Mouse (Mus musculus) liver, embryonic 12.5 days (tissue): ENCODE measurements around the gene Zfp488. TPM values are rescaled to one million over a fixed set of nuclear protein-coding genes. Genes with fewer than 3 reads are reported as not detected.

Experiments used
- ATAC-seq: fragments of 200-750 bp; cut with Nextera tagmentation; 2 replicates; pipeline ENCODE4 v1.8.0; 2017; ENCODE audit warnings: moderate number of reproducible peaks, mild to moderate bottlenecking, moderate library complexity
- H3K27ac ChIP-seq: fragments of 300-500 bp; sonication (generic); 2 replicates; pipeline ENCODE4 v1.5.1; 2016; ENCODE audit warnings: mild to moderate bottlenecking
- H3K27me3 ChIP-seq: fragments of 300-500 bp; sonication (generic); replicated peaks from 2 replicates; pipeline ENCODE4 v1.6.1; 2016; ENCODE audit warnings: mild to moderate bottlenecking, moderate library complexity
- H3K36me3 ChIP-seq: fragments of 300-500 bp; sonication (generic); 2 replicates; pipeline ENCODE4 v1.6.1; 2016; ENCODE audit warnings: mild to moderate bottlenecking, moderate library complexity
- H3K4me1 ChIP-seq: fragments of 300-500 bp; sonication (generic); 2 replicates; pipeline ENCODE4 v1.6.1; 2016
- H3K4me2 ChIP-seq: fragments of 300-500 bp; sonication (generic); 2 replicates; pipeline ENCODE4 v1.6.1; 2016; ENCODE audit warnings: mild to moderate bottlenecking, moderate library complexity
- H3K4me3 ChIP-seq: fragments of 300-500 bp; sonication (generic); 2 replicates; pipeline ENCODE4 v1.5.1; 2016; ENCODE audit warnings: mild to moderate bottlenecking, moderate library complexity
- H3K9ac ChIP-seq: fragments of 300-500 bp; sonication (generic); 2 replicates; pipeline ENCODE4 v1.6.1; 2016; ENCODE audit warnings: mild to moderate bottlenecking, moderate library complexity
- H3K9me3 ChIP-seq: fragments of 300-500 bp; sonication (generic); replicated peaks from 2 replicates; pipeline ENCODE4 v1.6.1; 2016; ENCODE audit warnings: mild to moderate bottlenecking, moderate library complexity
- WGBS: fragments of 180-500 bp; shearing (Covaris S2); methylation state at CpG from one replicate; pipeline ENCODE4 v1.1.7; 2016; ENCODE audit not compliant: insufficient replicate concordance; 5-methylcytosine and 5-hydroxymethylcytosine counted together
- polyA plus RNA-seq: library from polyadenylated mRNA; unstranded; fragments of >200 nt; fragmentation: Nextera tagmentation; extraction: Ambion mirVana; gene quantifications from 2 replicates; pipeline ENCODE4 v1.2.1, GENCODE M21; 2016

The Zfp488 gene
- polyA plus RNA-seq, 1 experiment from 2014 or later = 0.05 TPM

- Histone ChIP-seq H3K4me3 (no peak overlapping the region), H3K36me3 (no peaks in the 10 kb centered on the region), H3K4me2 (no peak overlapping the region), H3K9me3 (no peaks in the 10 kb centered on the region), H3K27ac (no peak overlapping the region), H3K9ac (no peak overlapping the region), H3K27me3 (peaks cover 21% of the 10 kb centered on the region), H3K4me1 (no peaks in the 10 kb centered on the region)
- no peak for ATAC-seq
- 38% methylated on average over 7 of the region's 7 CpGs for WGBS
These were observed 816 bp downstream of the Zfp488 start for GRCm38 (mm10) chr14:33977748-33978147.

- Histone ChIP-seq H3K4me1 (no peaks in the 10 kb centered on the region), H3K9ac (no peak overlapping the region), H3K36me3 (no peaks in the 10 kb centered on the region), H3K27ac (no peak overlapping the region), H3K27me3 (peaks cover 21% of the 10 kb centered on the region), H3K4me3 (no peak overlapping the region), H3K9me3 (no peaks in the 10 kb centered on the region), H3K4me2 (no peak overlapping the region)
- WGBS = 51% methylated on average over 5 of the region's 5 CpGs
- no peak for ATAC-seq
These were observed 3.8 kb downstream of the Zfp488 start for GRCm38 (mm10) chr14:33974752-33975151.

- 40% methylated on average over 7 of the region's 7 CpGs for WGBS
- Histone ChIP-seq H3K4me2 (no peak overlapping the region), H3K4me3 (no peak overlapping the region), H3K27ac (no peak overlapping the region), H3K9ac (no peak overlapping the region), H3K36me3 (no peaks in the 10 kb centered on the region), H3K27me3 (peaks cover 4% of the 10 kb centered on the region), H3K4me1 (no peaks in the 10 kb centered on the region), H3K9me3 (no peaks in the 10 kb centered on the region)
- ATAC-seq = no peak
These were observed 5.9 kb downstream of the Zfp488 start for GRCm38 (mm10) chr14:33972679-33973078.

GRCm38 (mm10) chr14:33965675-33966074, 12.9 kb downstream of the Zfp488 start:
- Histone ChIP-seq H3K4me1 (no peaks in the 10 kb centered on the region), H3K36me3 (no peaks in the 10 kb centered on the region), H3K9me3 (no peaks in the 10 kb centered on the region), H3K4me2 (no peak overlapping the region), H3K4me3 (no peak overlapping the region), H3K9ac (no peak overlapping the region), H3K27ac (no peak overlapping the region), H3K27me3 (no peaks in the 10 kb centered on the region)
- 51% methylated on average over 7 of the region's 7 CpGs for WGBS
- no peak for ATAC-seq

- no peaks in the 10 kb centered on the region for H3K27me3 ChIP-seq
- H3K4me2 ChIP-seq = no peak overlapping the region
- H3K4me1 ChIP-seq = 0 out of 2 replicates have a peak, but pooled peaks cover 3% of the 10 kb centered on the region
- H3K36me3 ChIP-seq = no peaks in the 10 kb centered on the region
- ATAC-seq = no peak
- no peak overlapping the region for H3K4me3 ChIP-seq
- H3K27ac ChIP-seq = no peak overlapping the region
- no peaks in the 10 kb centered on the region for H3K9me3 ChIP-seq
- 11% methylated on average over 9 of the region's 9 CpGs for WGBS
- no peak overlapping the region for H3K9ac ChIP-seq
These were observed 19.2 kb downstream of the Zfp488 start for GRCm38 (mm10) chr14:33959341-33959740.

- Histone ChIP-seq H3K4me3 (no peak overlapping the region), H3K9me3 (no peaks in the 10 kb centered on the region), H3K4me2 (no peak overlapping the region), H3K4me1 (0 out of 2 replicates have a peak, but pooled peaks cover 3% of the 10 kb centered on the region), H3K36me3 (no peaks in the 10 kb centered on the region), H3K9ac (no peak overlapping the region), H3K27me3 (no peaks in the 10 kb centered on the region), H3K27ac (no peak overlapping the region)
- ATAC-seq = no peak
- 39% methylated on average over 3 of the region's 3 CpGs for WGBS
These were observed 19.7 kb downstream of the Zfp488 start for GRCm38 (mm10) chr14:33958841-33959240.

GRCm38 (mm10) chr14:33958186-33958585, 20.4 kb downstream of the Zfp488 start:
- H3K9me3 ChIP-seq = no peaks in the 10 kb centered on the region
- 54% methylated on average over 4 of the region's 4 CpGs for WGBS
- no peak for ATAC-seq
- no peak overlapping the region for H3K4me3 ChIP-seq
- no peak overlapping the region for H3K9ac ChIP-seq
- H3K27me3 ChIP-seq = no peaks in the 10 kb centered on the region
- H3K4me1 ChIP-seq = 0 out of 2 replicates have a peak, but pooled peaks cover 3% of the 10 kb centered on the region
- no peak overlapping the region for H3K4me2 ChIP-seq
- H3K36me3 ChIP-seq = no peaks in the 10 kb centered on the region
- no peak overlapping the region for H3K27ac ChIP-seq

GRCm38 (mm10) chr14:33956055-33956454, 22.5 kb downstream of the Zfp488 start:
- 48% methylated on average over 13 of the region's 13 CpGs for WGBS
- Histone ChIP-seq H3K9me3 (no peaks in the 10 kb centered on the region), H3K4me2 (no peak overlapping the region), H3K36me3 (no peaks in the 10 kb centered on the region), H3K9ac (no peak overlapping the region), H3K4me3 (no peak overlapping the region), H3K27ac (no peak overlapping the region), H3K4me1 (0 out of 2 replicates have a peak, but pooled peaks cover 3% of the 10 kb centered on the region), H3K27me3 (no peaks in the 10 kb centered on the region)
- no peak for ATAC-seq

- H3K27ac ChIP-seq = no peak within 1 kb of the TSS
- no peaks in the 10 kb centered on the region for H3K27me3 ChIP-seq
- H3K9ac ChIP-seq = no peak within 1 kb of the TSS
- H3K4me3 ChIP-seq = no peak within 1 kb of the TSS
- H3K4me2 ChIP-seq = no peak within 1 kb of the TSS
- 70% methylated on average over 5 of the region's 5 CpGs for WGBS
- H3K4me1 ChIP-seq = 0 out of 2 replicates have a peak, but pooled peaks cover 1% of the 10 kb centered on the region
- ATAC-seq = no peak
- no peaks in the 10 kb centered on the region for H3K36me3 ChIP-seq
- H3K9me3 ChIP-seq = no peaks in the 10 kb centered on the region
These were observed 24.8 kb downstream of the Zfp488 start, which contains the start of gene Rbp3 for GRCm38 (mm10) chr14:33953761-33954160. TSS of gene Rbp3 (plus strand) at chr14:33954003.

GRCm38 (mm10) chr14:33952233-33952981, 26.2 kb downstream of the Zfp488 start:
- H3K9me3 ChIP-seq = no peaks in the 10 kb centered on the region
- WGBS = 37% methylated on average over 6 of the region's 6 CpGs

GRCm38 (mm10) chr14:33946125-33946524, 32.4 kb downstream of the Zfp488 start:
- Histone ChIP-seq H3K27me3 (no peaks in the 10 kb centered on the region), H3K4me1 (no peaks in the 10 kb centered on the region), H3K27ac (no peak overlapping the region), H3K4me2 (no peak overlapping the region), H3K9ac (no peak overlapping the region), H3K4me3 (no peak overlapping the region), H3K9me3 (no peaks in the 10 kb centered on the region), H3K36me3 (no peaks in the 10 kb centered on the region)
- ATAC-seq = no peak
- WGBS = 43% methylated on average over 6 of the region's 6 CpGs

More at GRCm38 (mm10) chr14:33952233-33952981, 26.2 kb downstream of the Zfp488 start:
- no peaks in the 10 kb centered on the region for H3K27me3 ChIP-seq
- H3K9ac ChIP-seq = no peak overlapping the region
- H3K4me2 ChIP-seq = no peak overlapping the region
- no peaks in the 10 kb centered on the region for H3K4me1 ChIP-seq
- H3K27ac ChIP-seq = no peak overlapping the region
- no peak overlapping the region for H3K4me3 ChIP-seq
- no peak for ATAC-seq
- no peaks in the 10 kb centered on the region for H3K36me3 ChIP-seq

GRCm38 (mm10) chr14:33942222-33942621, 36.3 kb downstream of the Zfp488 start:
- no peaks in the 10 kb centered on the region for H3K9me3 ChIP-seq
- H3K27me3 ChIP-seq = no peaks in the 10 kb centered on the region
- peak overlapping the region; percentile 12; the same call in 1 of the 2 replicates for H3K4me2 ChIP-seq
- no peak for ATAC-seq
- H3K36me3 ChIP-seq = no peaks in the 10 kb centered on the region
- no peak overlapping the region for H3K27ac ChIP-seq
- H3K4me3 ChIP-seq = 0 out of 2 replicates have a peak overlapping the region, but pooled peaks have one; percentile 8
- no peak overlapping the region for H3K9ac ChIP-seq
- no peaks in the 10 kb centered on the region for H3K4me1 ChIP-seq
- WGBS = 51% methylated on average over 5 of the region's 5 CpGs
